Mouse (Mus musculus): ENCODE data around the gene Hist1h3a. TPM values are rescaled to one million over a fixed set of nuclear protein-coding genes. Genes with fewer than 3 reads are reported as not detected.

Hist1h3a gene
- total RNA-seq, 2 experiments from 2014 or later: 16.6 to 17.0 TPM

DNA sequence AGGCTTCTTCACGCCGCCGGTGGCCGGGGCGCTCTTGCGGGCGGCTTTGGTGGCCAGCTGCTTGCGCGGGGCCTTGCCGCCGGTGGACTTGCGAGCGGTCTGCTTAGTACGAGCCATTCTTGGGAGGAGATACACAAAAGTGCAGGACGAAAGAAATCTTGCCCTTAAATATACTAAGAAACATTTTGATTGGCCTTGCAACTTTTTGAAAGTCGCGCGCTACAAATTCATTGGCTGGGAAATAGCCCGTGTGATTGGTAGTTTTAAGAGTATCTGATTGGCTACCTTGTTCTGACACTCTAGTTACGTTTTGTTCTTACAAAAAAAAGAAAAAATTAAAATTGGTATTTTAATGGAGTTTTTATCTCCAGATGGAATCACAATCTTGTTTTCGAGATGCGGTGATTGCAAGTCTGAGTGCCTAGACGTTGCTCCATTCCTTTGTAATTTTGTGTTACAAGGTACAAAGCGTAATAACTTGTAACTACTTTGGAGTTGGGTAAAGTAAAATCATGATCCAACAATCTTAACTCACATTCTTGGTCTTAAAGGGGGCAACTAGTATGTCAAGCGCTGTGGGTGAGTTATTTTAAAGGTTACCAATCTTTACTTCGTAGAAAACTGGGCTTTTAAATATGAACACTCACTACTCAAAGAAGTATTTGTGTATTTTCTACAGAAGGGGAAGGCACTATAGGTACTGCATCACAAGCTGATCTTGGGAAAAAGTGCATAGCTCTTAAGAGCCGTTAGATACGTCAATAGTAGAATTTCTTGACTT lies 16.6 kb downstream of the Hist1h3a start, which contains the start of gene Hist1h3c:
Hist1h3c (minus strand) TSS at position 222 of the 781 bp plus-strand sequence.
- intact Hi-C loops (cut with DNase I): loop anchor here (5.0 to 10.0 kb wide), 2 partner anchors 163 to 1921 kb away; partner anchors contain the start of gene Hist1h4d
- peak; percentile 84 to 89 for DNase-seq

DNA sequence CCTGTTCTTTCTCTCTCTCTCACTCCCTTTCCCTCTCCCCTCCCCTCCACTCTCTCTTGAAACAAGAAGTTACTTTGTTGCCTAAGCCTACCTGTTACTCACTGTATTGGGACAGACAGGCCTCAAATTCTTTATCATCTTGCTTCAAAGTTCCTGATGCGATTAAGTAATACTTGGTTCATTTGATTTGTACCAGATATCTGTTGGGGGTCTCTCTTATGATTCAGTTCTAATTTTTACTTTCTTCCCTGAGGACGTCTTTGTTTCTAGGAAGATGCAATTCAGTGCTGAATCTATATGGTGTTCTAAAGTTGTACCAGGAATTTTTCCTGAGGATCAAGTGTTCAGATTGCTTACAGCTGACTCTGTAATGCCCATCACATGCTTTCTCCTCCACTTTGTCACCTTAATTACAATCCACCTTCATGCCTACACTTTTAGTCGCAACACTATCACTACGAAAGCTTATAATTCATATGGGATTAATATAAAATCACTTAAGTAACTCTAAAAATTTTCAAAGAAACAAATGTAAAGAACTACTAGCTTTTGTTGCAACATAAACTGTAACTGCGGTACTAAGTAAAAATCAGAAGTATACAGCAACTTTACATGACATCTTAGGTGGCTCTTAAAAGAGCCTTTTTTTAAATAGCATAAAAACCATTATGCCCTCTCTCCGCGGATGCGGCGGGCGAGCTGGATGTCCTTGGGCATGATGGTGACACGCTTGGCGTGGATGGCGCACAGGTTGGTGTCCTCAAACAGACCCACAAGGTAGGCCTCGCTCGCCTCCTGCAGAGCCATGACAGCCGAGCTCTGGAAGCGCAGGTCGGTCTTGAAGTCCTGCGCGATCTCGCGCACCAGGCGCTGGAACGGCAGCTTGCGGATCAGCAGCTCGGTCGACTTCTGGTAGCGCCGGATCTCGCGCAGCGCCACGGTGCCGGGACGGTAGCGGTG lies 17.5 kb downstream of the Hist1h3a start:
- DNase-seq: no peak
- intact Hi-C loops (cut with DNase I): loop anchor here (5.0 to 10.0 kb wide), 5 partner anchors 162 to 1920 kb away; partner anchors contain the start of genes Hist1h2af, Hist1h2ag, Hist1h2bj and Hist1h4d

DNA sequence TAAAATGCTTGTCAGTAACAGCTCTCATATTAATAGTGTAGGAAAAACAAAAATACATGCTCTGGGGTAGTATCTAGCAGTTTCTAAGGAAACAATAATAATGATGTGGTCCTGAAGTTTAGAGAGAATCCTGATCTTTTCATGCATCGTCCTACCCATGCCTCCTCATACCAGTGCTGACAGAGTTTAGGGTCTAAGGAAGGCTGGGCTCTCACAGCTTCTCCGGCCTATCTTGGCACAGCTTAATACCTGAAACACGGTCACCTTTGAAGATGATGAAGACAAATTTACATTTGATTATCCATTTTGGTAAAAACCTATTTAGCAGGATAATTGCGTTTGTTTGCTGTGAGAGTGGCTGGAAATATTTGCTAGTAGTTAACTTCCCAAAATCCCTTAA lies 18.2 kb downstream of the Hist1h3a start:
- intact Hi-C loops (cut with DNase I): loop anchor here (5.0 to 10.0 kb wide), 4 partner anchors 212 to 1919 kb away; partner anchors contain the start of genes Hist1h2af, Hist1h2ag, Hist1h2bj and Hist1h4h
- no peak for DNase-seq

GRCm38 (mm10) chr13:23743215-23743614 lies 19.0 kb downstream of the Hist1h3a start:
- no peak for DNase-seq

DNA sequence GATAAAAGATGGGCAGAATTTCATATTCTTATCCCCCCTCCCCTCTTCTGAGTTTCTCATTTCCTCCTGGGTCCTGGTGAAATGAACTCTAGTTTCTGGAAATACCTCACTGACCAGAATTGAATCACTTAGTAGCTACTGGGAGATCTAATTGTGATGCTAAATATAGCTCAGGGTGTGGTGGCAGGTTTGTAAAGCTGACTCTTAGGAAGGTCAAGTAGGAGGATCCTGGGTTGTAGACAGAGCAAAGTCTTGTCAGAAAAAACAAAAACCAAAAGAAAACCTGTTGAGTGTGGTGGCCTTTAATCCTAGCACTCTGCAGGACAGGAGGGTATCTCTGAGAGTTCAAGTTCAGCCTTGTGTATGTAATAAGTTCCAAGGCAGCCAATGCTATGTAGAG lies 20.2 kb downstream of the Hist1h3a start:
- intact Hi-C loops (cut with DNase I): loop anchor here (5.0 to 10.0 kb wide), 4 partner anchors 210 to 1917 kb away; partner anchors contain the start of genes Hist1h2af, Hist1h2ag, Hist1h2bj and Hist1h4h
- no peak for DNase-seq

More at GRCm38 (mm10) chr13:23743215-23743614, 19.0 kb downstream of the Hist1h3a start:
- intact Hi-C loops (cut with DNase I): loop anchor here (5.0 to 10.0 kb wide), 4 partner anchors 211 to 1918 kb away; partner anchors contain the start of genes Hist1h2af, Hist1h2ag, Hist1h2bj and Hist1h4h

- intact Hi-C loops (cut with DNase I): loop anchor here (5.0 to 10.0 kb wide), 4 partner anchors 209 to 1916 kb away; partner anchors contain the start of genes Hist1h2af, Hist1h2ag, Hist1h2bj and Hist1h4h
- DNase-seq: no peak
These were observed 21.3 kb downstream of the Hist1h3a start for GRCm38 (mm10) chr13:23740910-23741309.

DNA sequence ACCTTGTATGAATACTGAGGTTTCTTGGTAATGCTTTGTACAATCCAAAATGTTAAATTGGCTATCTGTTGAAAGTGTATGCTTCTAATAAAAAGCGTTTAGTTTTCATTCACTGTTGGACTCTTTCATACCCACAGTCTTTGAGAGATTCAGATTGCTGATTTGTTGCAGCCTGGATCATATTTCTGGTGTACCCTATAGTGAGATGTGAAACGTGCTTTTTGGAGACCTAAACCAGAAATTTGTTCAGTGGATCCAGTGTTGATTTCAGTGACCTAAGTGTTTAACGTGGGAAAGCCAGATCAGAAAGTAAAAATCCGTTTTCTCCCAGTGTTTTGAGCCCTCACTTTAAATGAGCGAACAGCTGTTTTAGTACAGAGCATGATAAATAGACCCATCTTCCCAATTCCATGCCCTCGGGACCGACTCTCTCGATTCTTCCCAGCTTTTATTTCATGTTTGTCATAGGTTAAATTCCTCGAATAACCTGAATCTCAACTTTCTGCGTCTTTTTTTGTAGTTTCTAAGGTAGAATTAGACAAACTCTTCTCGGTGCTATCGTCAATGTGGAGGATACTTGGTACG lies 21.8 kb downstream of the Hist1h3a start:
- intact Hi-C loops (cut with DNase I): loop anchor here (5.0 to 10.0 kb wide), 4 partner anchors 208 to 1916 kb away; partner anchors contain the start of genes Hist1h2af, Hist1h2ag, Hist1h2bj and Hist1h4h

DNA sequence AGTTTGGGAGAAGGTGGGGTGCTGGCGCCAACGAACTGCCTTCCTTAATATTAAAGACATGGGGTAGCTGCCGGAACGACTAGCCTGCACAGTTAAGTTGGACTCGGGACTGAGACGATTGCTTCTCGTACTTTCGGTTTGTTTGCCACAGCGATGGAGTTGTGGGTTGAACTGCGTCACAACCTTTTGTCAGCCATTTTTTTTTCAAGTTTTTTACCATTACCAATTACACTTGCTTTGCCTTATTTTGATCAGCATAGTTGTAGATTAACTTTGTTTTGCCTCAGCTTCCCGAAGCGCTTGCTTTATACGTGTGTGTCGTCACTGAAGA lies 22.3 kb downstream of the Hist1h3a start:
- intact Hi-C loops (cut with DNase I): loop anchor here (2.0 to 10.0 kb wide), 6 partner anchors 119 to 1915 kb away; partner anchors contain the start of genes Hist1h2af, Hist1h2ag, Hist1h2be and Hist1h2bj

More for the DNA sequence above, 21.8 kb downstream of the Hist1h3a start:
- DNase-seq: no peak

DNA sequence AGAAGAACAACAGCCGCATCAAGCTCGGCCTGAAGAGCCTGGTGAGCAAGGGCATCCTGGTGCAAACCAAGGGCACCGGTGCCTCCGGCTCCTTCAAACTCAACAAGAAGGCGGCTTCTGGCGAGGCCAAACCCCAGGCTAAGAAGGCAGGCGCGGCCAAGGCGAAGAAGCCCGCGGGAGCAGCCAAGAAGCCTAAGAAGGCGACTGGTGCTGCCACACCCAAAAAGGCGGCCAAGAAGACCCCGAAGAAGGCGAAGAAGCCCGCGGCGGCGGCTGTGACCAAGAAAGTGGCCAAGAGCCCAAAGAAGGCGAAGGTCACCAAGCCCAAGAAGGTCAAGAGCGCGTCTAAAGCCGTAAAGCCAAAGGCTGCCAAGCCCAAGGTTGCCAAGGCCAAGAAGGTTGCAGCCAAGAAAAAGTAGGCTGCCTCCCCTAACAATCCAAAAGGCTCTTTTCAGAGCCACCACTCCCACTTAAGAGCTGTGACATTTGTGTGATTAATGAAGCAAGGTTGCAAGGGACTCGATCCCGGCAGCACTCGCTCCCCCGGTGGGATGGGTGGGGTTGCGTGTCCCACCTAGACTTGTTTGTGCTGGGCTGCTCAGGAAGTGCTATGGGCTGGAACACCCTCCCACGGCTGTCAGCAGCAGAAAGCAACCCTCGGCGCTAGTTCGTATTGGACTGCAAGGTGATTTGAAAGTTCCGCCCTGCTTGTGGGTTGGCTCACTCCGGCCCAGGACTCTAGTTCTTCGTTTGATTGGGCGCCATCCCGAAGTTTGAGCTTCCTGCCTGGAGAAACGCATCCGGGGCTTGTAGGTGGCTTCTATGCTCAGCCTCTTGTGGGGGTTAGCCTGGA lies 22.9 kb downstream of the Hist1h3a start:
- DNase-seq: peak; percentile 87 to 91
- intact Hi-C loops (cut with DNase I): loop anchor here (2.0 to 5.0 kb wide), 2 partner anchors 118 to 152 kb away; partner anchors contain the start of gene Hist1h2be

More for the DNA sequence above, 22.3 kb downstream of the Hist1h3a start:
- DNase-seq: no peak

DNA sequence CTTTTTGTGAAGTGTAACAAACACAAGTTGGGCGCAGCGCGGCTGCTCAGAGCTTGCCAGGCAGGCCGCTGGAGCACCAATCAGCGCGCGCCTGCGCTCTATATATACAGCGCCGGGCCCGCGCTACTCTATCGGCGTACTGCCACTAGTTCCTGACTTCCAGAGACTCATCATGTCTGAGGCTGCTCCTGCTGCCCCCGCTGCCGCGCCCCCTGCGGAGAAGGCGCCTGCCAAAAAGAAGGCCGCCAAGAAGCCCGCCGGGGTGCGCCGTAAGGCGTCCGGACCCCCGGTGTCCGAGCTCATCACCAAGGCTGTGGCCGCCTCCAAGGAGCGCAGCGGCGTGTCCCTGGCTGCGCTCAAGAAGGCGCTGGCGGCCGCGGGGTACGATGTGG lies 23.5 kb downstream of the Hist1h3a start, which contains the start of gene Hist1h1c:
Hist1h1c (plus strand) TSS at position 132 of the 392 bp plus-strand sequence.
- intact Hi-C loops (cut with DNase I): loop anchor here (2.0 to 5.0 kb wide), 2 partner anchors 118 to 151 kb away; partner anchors contain the start of gene Hist1h2be
- peak; percentile 89 to 93 for DNase-seq

DNA sequence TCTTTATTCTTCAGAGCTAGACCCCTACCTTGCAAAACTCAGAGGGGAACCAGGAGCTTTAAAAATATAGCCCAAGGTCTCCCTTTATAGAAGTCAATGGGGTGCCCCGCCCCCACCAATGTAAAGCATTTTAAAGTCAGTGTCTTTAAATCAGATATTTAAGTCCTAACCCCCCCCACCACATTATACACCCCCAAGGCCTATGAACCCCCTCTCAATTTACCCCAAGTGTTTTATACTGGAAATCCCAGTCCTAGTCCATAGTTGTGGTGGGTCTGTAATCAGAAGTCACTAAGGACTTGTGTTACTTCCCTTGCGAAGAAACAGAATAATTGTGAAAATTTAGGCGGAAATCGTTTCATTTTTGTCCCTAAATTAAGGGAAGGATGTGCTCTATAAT lies 24.1 kb downstream of the Hist1h3a start:
- intact Hi-C loops (cut with DNase I): loop anchor here (2.0 to 5.0 kb wide), 2 partner anchors 117 to 151 kb away; partner anchors contain the start of gene Hist1h2be
- DNase-seq: no peak

- intact Hi-C loops (cut with DNase I): loop anchor here (5.0 kb wide), 1 partner anchor 150 kb away; no protein-coding TSS in a partner anchor
- no peak for DNase-seq
These were observed 25.1 kb downstream of the Hist1h3a start for GRCm38 (mm10) chr13:23737091-23737490.

GRCm38 (mm10) chr13:23732156-23732804 lies 29.9 kb downstream of the Hist1h3a start:
- no peak for DNase-seq

GRCm38 (mm10) chr13:23730479-23730878 lies 31.7 kb downstream of the Hist1h3a start:
- peak in 1 of 2 experiments; percentile 31 for DNase-seq

More at GRCm38 (mm10) chr13:23732156-23732804, 29.9 kb downstream of the Hist1h3a start:
- intact Hi-C loops (cut with DNase I): loop anchor here (1.0 kb wide), 1 partner anchor 31 kb away; no protein-coding TSS in a partner anchor

GRCm38 (mm10) chr13:23729706-23730105 lies 32.5 kb downstream of the Hist1h3a start:
- intact Hi-C loops (cut with DNase I): no loop called here
- no peak for DNase-seq

More at GRCm38 (mm10) chr13:23730479-23730878, 31.7 kb downstream of the Hist1h3a start:
- intact Hi-C loops (cut with DNase I): no loop called here

DNA sequence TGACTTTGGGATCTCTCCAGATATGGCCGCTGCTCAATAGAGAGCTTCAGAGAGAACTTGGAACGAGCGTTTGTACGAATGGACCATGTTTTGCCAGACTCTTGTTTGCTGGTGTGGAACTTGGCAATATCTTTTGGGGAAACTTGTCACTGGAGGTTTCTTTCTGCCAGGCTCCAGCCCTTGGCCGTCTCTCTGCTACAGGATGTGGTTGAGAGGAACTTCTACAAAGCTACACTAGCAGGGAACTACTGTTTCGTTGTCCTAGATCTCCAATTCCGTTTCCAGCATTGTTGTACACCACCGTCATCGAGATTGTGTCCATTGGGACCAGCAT lies 33.0 kb downstream of the Hist1h3a start:
- DNase-seq: no peak
- intact Hi-C loops (cut with DNase I): no loop called here

DNA sequence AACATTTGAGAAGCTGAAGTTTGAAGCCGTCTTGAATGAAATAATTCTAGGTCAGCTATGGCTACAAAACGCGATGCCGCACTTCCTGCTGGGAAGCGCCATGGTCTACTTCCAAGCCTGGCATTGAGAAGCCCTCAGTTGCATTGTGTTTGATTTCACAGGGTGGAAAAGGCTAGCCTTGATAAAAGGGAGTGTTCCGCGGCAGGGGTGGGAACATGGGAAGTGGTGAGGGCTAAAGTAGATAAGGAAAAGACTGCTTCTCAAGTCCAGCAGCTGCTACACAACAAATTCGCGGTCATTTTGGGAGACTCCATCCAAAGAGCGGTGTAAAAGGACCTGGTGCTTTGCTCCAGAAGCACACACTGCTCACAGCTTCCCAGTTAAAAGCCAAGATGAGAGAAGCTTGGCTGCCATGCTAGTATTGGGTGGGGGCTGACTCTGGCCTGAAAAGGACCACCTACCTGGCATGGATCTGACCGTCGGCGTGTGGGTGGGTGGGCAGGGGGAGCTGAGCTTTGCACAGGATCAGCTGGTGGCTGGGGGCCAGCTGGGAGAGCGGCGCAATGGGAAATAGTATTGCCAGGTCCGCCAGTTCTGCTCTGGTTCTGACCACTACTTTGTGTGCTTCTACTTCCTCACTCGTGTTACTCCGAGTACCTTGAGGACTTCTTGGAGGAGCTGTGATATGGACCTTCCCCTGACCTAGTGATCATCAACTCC lies 33.6 kb downstream of the Hist1h3a start:
- intact Hi-C loops (cut with DNase I): no loop called here
- DNase-seq: no peak
